Mouse (Mus musculus) thymus, postnatal 14 days (tissue): Measurements from ENCODE around the gene Add1.
A peak's percentile ranks its signal among the peaks of the same experiment; 100 is the strongest.

Experiments used
- DNase-seq: peaks from one replicate; pipeline ENCODE4 v3.0.0; 2021

Add1 gene

GRCm38 (mm10) chr5:34573268-34574221 is at the start of gene Add1:
Gene Add1, plus strand, starts transcription at chr5:34573664.
- peak; percentile 97 for DNase-seq

GRCm38 (mm10) chr5:34523958-34524485 is 49.4 kb upstream of the Add1 start:
- peak; percentile 45 for DNase-seq

GRCm38 (mm10) chr5:34524511-34524910 is 49.0 kb upstream of the Add1 start:
- no peak for DNase-seq

GRCm38 (mm10) chr5:34525663-34526476 is 47.6 kb upstream of the Add1 start, which contains the start of gene Sh3bp2:
Gene Sh3bp2, plus strand, starts transcription at chr5:34525838.
- peak; percentile 99 for DNase-seq

GRCm38 (mm10) chr5:34526477-34526775 is 47.0 kb upstream of the Add1 start:
- DNase-seq, result no peak

- no peak for DNase-seq
These were observed 46.1 kb upstream of the Add1 start for GRCm38 (mm10) chr5:34527352-34527751.

- no peak for DNase-seq
These were observed 44.7 kb upstream of the Add1 start for GRCm38 (mm10) chr5:34528724-34529123.

GRCm38 (mm10) chr5:34530116-34530515 is 43.3 kb upstream of the Add1 start:
- DNase-seq, result no peak

GRCm38 (mm10) chr5:34530687-34531086 is 42.8 kb upstream of the Add1 start:
- DNase-seq, result peak; percentile 2

GRCm38 (mm10) chr5:34533066-34533465 is 40.4 kb upstream of the Add1 start:
- no peak for DNase-seq

- DNase-seq, result no peak
These were observed 39.6 kb upstream of the Add1 start for GRCm38 (mm10) chr5:34533820-34534219.

GRCm38 (mm10) chr5:34534776-34535581 is 38.5 kb upstream of the Add1 start:
- DNase-seq, result no peak

- no peak for DNase-seq
These were observed 37.6 kb upstream of the Add1 start for GRCm38 (mm10) chr5:34535831-34536230.

GRCm38 (mm10) chr5:34538079-34538478 is 35.4 kb upstream of the Add1 start:
- DNase-seq, result no peak

GRCm38 (mm10) chr5:34538527-34538926 is 34.9 kb upstream of the Add1 start:
- peak; percentile 84 for DNase-seq

GRCm38 (mm10) chr5:34539121-34539520 is 34.3 kb upstream of the Add1 start:
- DNase-seq, result no peak

GRCm38 (mm10) chr5:34542166-34542565 is 31.3 kb upstream of the Add1 start:
- no peak for DNase-seq

GRCm38 (mm10) chr5:34543114-34543513 is 30.4 kb upstream of the Add1 start:
- DNase-seq, result no peak

GRCm38 (mm10) chr5:34547410-34547809 is 26.1 kb upstream of the Add1 start:
- DNase-seq, result peak; percentile 61

GRCm38 (mm10) chr5:34549135-34549482 is 24.4 kb upstream of the Add1 start:
- no peak for DNase-seq

- peak; percentile 65 for DNase-seq
These were observed 23.8 kb upstream of the Add1 start for GRCm38 (mm10) chr5:34549483-34550221.

- DNase-seq, result no peak
These were observed 23.2 kb upstream of the Add1 start for GRCm38 (mm10) chr5:34550251-34550650.
